Mouse (Mus musculus) forebrain, embryonic 14.5 days (tissue): ENCODE results near the gene Birc7. TPM values are rescaled to one million over a fixed set of nuclear protein-coding genes. Genes with fewer than 3 reads are reported as not detected.

Experiments
- ATAC-seq: fragments of 200-750 bp; cut with Nextera tagmentation; 2 replicates; pipeline ENCODE4 v1.8.0; 2017; ENCODE audit warnings: mild to moderate bottlenecking, moderate library complexity
- DNase-seq: peaks from one replicate; pipeline ENCODE4 v3.0.0-alpha.2; 2015; ENCODE audit warnings: low spot score
- H3K27ac ChIP-seq: fragments of 300-500 bp; sonication (generic); 2 replicates; pipeline ENCODE4 v1.5.1; 2014; ENCODE audit warnings: low read depth, mild to moderate bottlenecking, control low read depth, low read length, moderate library complexity
- H3K27me3 ChIP-seq: fragments of 300-500 bp; sonication (generic); replicated peaks from 2 replicates; pipeline ENCODE4 v1.6.1; 2014; ENCODE audit warnings: low read length, control low read depth, mixed read lengths; ENCODE audit not compliant: control insufficient read depth, insufficient read depth
- H3K36me3 ChIP-seq: fragments of 300-500 bp; sonication (generic); 2 replicates; pipeline ENCODE4 v1.6.1; 2014; ENCODE audit warnings: low read length, control low read depth; ENCODE audit not compliant: control insufficient read depth, insufficient read depth
- H3K4me1 ChIP-seq: fragments of 300-500 bp; sonication (generic); 2 replicates; pipeline ENCODE4 v1.6.1; 2014; ENCODE audit warnings: antibody characterized with exemption, low read length, control low read depth; ENCODE audit not compliant: control insufficient read depth, insufficient read depth
- H3K4me2 ChIP-seq: fragments of 300-500 bp; sonication (generic); 2 replicates; pipeline ENCODE4 v1.6.1; 2014; ENCODE audit warnings: mild to moderate bottlenecking, control low read depth, low read length
- H3K4me3 ChIP-seq: fragments of 300-500 bp; sonication (generic); 2 replicates; pipeline ENCODE4 v1.5.1; 2014; ENCODE audit warnings: low read depth, low read length, control low read depth
- H3K9ac ChIP-seq: fragments of 300-500 bp; sonication (generic); 2 replicates; pipeline ENCODE4 v1.6.1; 2014; ENCODE audit warnings: mild to moderate bottlenecking, low read length, control low read depth, moderate library complexity
- H3K9me3 ChIP-seq: fragments of 300-500 bp; sonication (generic); replicated peaks from 2 replicates; pipeline ENCODE4 v1.6.1; 2016; ENCODE audit warnings: low read length, control low read depth, mixed read lengths; ENCODE audit not compliant: control insufficient read depth
- WGBS: fragments of 180-500 bp; shearing (Covaris S2); extraction: QIAGEN DNeasy Blood & Tissue Kit; methylation state at CpG from one replicate; pipeline ENCODE4 v1.1.7; 2014; 5-methylcytosine and 5-hydroxymethylcytosine counted together
- polyA plus RNA-seq: library from polyadenylated mRNA; unstranded; fragments of >200 nt; fragmentation: Nextera tagmentation; extraction: Ambion mirVana; gene quantifications from 2 replicates; pipeline ENCODE4 v1.2.1, GENCODE M21; 2014

Birc7 gene
- polyA plus RNA-seq, 1 experiment from 2014 or later: not detected

DNA sequence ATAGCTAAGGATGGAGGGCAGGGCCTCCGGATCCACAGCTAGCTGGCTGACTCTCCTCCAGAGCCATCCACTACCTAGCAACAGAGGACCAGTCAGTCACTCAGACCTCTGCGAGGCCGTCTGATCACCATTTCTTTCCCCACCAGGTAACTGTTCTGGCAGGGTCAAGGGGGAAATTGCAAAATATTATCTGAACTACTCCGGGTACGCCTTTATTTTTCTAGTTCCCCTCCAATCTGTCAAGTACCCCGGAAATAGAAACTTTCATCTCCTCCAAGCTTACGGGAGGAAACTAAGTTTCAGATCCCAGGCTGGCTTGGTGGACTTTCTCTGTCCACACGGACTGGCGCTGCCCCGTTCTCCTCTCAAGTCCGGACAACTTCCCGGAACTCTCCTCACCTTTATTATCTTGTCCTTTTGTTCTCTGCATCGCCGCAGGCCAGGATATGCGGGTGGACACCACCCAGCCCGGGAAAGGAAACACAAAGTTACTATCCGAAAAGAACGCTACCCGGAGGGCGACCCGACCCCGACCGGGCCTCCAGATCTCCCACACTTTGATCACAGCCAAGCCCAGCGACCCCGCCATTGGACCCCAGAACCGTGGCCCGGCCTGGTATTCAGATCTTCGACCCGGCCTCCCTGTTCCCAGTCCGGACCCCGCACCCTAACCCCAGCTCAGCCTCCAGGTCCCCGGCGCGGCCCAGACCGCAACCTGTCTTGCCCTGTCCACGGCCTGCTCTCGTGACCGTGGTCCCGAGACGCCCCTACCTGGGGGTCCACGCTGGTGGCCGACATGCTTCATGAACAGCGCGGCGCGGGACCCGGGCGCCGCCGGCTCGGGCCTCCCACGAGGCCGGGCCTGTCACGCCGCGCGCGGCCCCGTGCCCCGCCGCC lies 8.7 kb upstream of the Birc7 start:
- H3K4me1 ChIP-seq: peaks cover 8% of the 10 kb centered on the region
- ATAC-seq (peak; percentile 75), DNase-seq (no peak)
- no peaks in the 10 kb centered on the region for H3K27me3 ChIP-seq
- peak overlapping the region; percentile 48; the same call in 1 of the 2 replicates for H3K27ac ChIP-seq
- no peaks in the 10 kb centered on the region for H3K9me3 ChIP-seq
- peaks cover 36% of the 10 kb centered on the region for H3K36me3 ChIP-seq
- peak overlapping the region; percentile 91 for H3K4me2 ChIP-seq
- H3K9ac ChIP-seq: peak overlapping the region; percentile 97
- 1% methylated on average over 57 of the region's 61 CpGs for WGBS
- peak overlapping the region; percentile 100 for H3K4me3 ChIP-seq

DNA sequence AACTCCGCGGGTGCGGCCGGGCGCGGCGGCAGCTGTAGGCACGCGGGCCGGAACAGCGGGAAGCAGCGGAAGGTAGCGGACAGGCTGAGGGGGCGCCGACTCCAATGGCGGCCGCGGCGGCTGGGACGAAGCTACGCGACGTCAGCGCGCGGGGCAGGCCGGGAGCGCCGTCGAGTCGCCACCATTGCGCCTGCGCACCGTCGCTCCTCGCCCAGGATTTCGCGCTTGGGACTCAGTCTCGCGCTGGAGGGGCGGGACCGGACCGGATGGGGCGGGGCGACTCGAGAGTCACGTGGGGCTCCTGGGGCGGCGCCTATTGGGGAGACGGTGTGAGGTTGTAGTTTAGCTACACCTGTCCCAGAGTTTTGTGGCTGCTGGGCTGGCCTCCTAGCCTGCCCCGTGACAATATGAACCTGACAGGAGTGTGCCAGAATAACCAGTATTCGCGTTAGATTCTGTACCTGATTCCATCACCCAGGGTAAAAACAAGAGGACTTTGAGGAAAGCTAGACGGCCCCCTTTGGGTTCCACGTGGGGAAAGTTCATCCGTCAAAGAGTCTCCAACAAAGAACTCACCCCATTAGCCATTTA lies 7.9 kb upstream of the Birc7 start, which contains the start of gene Ythdf1:
Gene Ythdf1 (minus strand): TSS at position 140 of the 591 bp plus-strand sequence.
- Histone ChIP-seq H3K4me3 (peak within 1 kb of the TSS; percentile 100), H3K4me2 (peak within 1 kb of the TSS; percentile 91), H3K27ac (peak within 1 kb of the TSS; percentile 48; the same call in 1 of the 2 replicates), H3K4me1 (peaks cover 8% of the 10 kb centered on the region), H3K36me3 (peaks cover 29% of the 10 kb centered on the region), H3K9me3 (no peaks in the 10 kb centered on the region), H3K27me3 (no peaks in the 10 kb centered on the region), H3K9ac (peak within 1 kb of the TSS; percentile 97)
- peak; percentile 98 for DNase-seq
- WGBS: under 1% methylated on average over 55 of the region's 56 CpGs
- ATAC-seq: peak; percentile 96

DNA sequence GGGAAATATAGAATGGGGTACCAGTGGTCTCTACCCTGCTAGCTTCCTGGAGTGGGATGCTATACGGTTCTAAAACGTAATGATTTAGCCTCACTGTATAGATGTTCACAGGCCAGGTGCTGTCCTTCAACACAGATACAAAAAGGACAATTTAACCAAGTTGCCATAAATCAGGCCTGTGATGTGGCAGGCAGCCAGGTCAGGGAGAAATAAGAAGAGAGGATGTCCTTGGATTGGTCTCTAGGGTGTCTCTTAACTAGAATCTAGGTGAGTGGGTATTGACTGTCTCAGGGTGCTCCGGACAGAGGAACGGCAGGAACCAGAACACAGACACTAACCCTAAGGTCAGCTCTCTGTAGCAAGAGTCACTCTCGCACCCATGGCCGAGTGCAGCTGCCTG lies 6.1 kb upstream of the Birc7 start:
- Histone ChIP-seq H3K4me1 (peaks cover 8% of the 10 kb centered on the region), H3K36me3 (peaks cover 11% of the 10 kb centered on the region), H3K4me2 (no peak overlapping the region), H3K27me3 (no peaks in the 10 kb centered on the region), H3K27ac (no peak overlapping the region), H3K9ac (no peak overlapping the region), H3K4me3 (no peak overlapping the region), H3K9me3 (no peaks in the 10 kb centered on the region)
- ATAC-seq: no peak
- no peak for DNase-seq
- WGBS: 88% methylated on average over 6 of the region's 6 CpGs

DNA sequence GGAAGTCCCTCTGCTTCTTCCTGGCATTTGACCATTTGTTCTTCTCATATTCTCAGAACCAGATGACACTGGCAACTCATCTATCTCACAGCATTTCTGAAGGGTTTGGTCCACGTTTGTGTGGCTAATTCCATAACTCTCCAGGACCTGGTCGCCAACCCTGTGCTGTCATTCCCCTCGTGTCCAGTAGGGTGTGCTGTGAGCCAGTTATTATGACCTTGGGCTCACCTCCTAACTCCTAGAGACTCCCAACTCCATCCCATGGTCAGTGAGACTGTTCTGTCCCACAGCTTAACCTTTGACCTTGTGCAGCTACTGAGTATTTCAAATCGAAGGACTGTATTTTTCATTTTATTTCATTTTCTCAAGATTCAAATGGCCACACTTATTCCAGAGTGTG lies 3.6 kb upstream of the Birc7 start:
- no peak for ATAC-seq
- H3K9me3 ChIP-seq: no peaks in the 10 kb centered on the region
- peak; percentile 78 for DNase-seq
- no peak overlapping the region for H3K4me3 ChIP-seq
- H3K4me1 ChIP-seq: no peaks in the 10 kb centered on the region
- no peaks in the 10 kb centered on the region for H3K36me3 ChIP-seq
- no peak overlapping the region for H3K4me2 ChIP-seq
- no peak overlapping the region for H3K27ac ChIP-seq
- H3K27me3 ChIP-seq: no peaks in the 10 kb centered on the region
- WGBS: 8% methylated on average over 4 of the region's 4 CpGs
- H3K9ac ChIP-seq: no peak overlapping the region

DNA sequence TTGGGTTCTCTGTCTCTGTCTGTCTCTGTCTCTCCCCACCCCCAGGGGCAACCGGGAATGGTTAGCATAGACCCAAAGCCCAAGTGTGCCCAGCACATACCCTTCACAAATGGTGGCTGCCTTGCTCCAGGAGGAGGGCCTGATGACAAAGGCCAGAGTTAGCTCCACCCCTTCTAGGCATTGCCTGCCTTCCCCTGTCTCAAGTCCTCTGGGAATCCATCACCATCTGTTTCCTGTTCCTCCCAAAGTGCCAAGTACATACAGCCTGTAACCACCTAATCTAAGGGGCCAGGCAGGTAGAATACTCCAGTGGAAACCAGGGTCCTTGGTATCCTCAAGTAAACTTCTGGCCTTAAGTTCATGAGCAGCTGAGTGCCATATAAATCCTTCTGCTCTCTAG lies 3.6 kb downstream of the Birc7 start:
- H3K4me1 ChIP-seq: no peaks in the 10 kb centered on the region
- no peak overlapping the region for H3K4me2 ChIP-seq
- no peaks in the 10 kb centered on the region for H3K36me3 ChIP-seq
- ATAC-seq (no peak), DNase-seq (no peak)
- no peaks in the 10 kb centered on the region for H3K9me3 ChIP-seq
- H3K9ac ChIP-seq: no peak overlapping the region
- no peak overlapping the region for H3K4me3 ChIP-seq
- no peaks in the 10 kb centered on the region for H3K27me3 ChIP-seq
- WGBS: 76% methylated on average over 1 of the region's 1 CpGs
- no peak overlapping the region for H3K27ac ChIP-seq

DNA sequence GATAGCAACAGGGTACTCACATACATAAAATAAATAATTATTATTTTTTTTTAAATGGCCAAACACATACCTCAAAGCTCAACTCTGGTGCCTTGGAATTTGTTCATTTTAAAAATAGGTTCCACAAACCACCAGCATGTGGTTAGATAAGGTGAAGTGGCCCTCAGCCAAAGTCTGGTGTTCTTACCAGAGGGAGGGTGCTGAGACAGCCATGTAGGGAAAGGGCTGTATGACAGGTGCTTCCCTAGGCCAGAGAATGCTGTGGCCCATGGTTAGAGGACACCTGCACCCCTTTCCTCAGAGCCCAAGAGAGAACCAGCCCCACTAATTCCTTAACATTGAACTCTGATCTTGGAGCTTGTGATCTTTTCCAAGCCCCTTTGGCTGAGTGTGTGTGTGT lies 11.4 kb downstream of the Birc7 start:
- H3K27ac ChIP-seq: no peak overlapping the region
- no peak overlapping the region for H3K4me2 ChIP-seq
- H3K36me3 ChIP-seq: peaks cover 6% of the 10 kb centered on the region; the same call in 1 of the 2 replicates
- H3K4me1 ChIP-seq: no peaks in the 10 kb centered on the region
- ATAC-seq (no peak), DNase-seq (no peak)
- no peak overlapping the region for H3K4me3 ChIP-seq
- H3K9ac ChIP-seq: no peak overlapping the region
- no peaks in the 10 kb centered on the region for H3K27me3 ChIP-seq
- no peaks in the 10 kb centered on the region for H3K9me3 ChIP-seq

DNA sequence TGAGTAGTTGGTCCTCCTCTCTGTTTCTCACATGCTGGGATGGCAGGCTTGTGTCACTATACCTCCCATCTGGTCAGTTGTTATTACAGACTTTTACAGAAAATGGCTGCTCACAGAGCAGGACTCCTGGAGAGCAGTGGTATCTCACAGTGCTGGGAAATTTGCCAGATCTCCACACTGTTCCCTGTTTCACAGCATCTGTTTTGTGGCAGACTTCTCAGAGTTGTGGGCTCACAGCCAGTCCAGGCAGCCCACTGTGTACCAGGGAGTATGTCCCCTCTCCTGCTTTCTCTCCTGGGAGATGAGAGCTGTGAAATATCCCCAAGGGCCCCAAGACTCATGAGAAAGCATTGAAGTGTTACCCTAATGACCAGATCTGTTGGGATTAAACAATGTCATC lies 13.0 kb downstream of the Birc7 start:
- no peaks in the 10 kb centered on the region for H3K9me3 ChIP-seq
- no peaks in the 10 kb centered on the region for H3K27me3 ChIP-seq
- DNase-seq (peak; percentile 81), ATAC-seq (peak; percentile 80)
- no peak overlapping the region for H3K9ac ChIP-seq
- no peaks in the 10 kb centered on the region for H3K4me1 ChIP-seq
- no peak overlapping the region for H3K4me2 ChIP-seq
- H3K36me3 ChIP-seq: peaks cover 6% of the 10 kb centered on the region; the same call in 1 of the 2 replicates
- H3K27ac ChIP-seq: 0 out of 2 replicates have a peak overlapping the region, but pooled peaks have one; percentile 11
- no peak overlapping the region for H3K4me3 ChIP-seq

DNA sequence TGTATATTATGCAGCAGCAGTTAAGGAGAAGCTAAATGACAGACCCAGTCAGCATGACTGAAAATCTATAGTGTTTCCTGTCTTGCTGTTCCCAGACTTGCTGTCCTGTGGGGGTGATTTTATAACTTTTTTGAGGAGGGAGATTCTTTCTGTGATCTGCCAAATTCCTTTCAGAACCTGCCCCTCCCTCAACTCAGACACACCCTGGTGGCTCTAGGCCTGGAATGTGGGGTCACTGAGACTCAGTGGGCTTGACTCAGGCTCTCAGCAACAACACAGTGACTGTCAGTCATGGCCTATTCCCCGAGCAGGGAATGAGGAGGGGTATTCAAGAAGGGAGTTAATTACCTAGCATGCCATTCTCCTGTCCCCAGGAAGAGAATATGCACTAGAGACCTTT lies 21.1 kb downstream of the Birc7 start:
- ATAC-seq: no peak
- H3K9ac ChIP-seq: no peak overlapping the region

DNA sequence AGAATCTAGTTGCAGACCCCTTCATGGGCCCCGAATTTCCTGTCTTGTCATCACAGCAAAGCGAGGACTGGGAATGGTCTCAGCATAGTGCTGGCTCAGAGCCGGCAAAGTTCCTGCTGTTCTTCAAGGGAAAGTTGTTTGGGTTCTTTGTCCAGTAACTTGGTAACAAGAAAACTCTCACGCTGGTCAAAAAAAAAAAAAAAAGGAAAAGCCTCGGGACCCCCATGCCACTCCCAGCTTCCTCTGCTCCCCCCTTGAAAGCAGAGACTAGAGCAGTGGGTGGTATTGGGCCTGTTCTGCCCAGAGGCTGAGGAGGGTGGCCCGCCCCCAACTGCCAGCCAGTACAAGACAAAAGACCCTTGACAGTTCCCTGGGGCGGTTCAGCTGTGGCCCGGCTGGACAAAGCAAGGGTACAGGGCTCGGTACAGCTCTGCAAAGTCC lies 23.9 kb downstream of the Birc7 start:
- Histone ChIP-seq H3K4me1 (peaks cover 23% of the 10 kb centered on the region), H3K27me3 (no peaks in the 10 kb centered on the region), H3K4me2 (peak overlapping the region; percentile 76), H3K36me3 (no peaks in the 10 kb centered on the region), H3K9ac (peak overlapping the region; percentile 32; the same call in 1 of the 2 replicates), H3K27ac (peak overlapping the region; percentile 88), H3K4me3 (peak overlapping the region; percentile 65), H3K9me3 (no peaks in the 10 kb centered on the region)
- 2% methylated on average over 9 of the region's 9 CpGs for WGBS
- peak; percentile 77 for DNase-seq
- ATAC-seq: peak; percentile 51

More for the DNA sequence above, 21.1 kb downstream of the Birc7 start:
- no peaks in the 10 kb centered on the region for H3K9me3 ChIP-seq
- no peak overlapping the region for H3K4me2 ChIP-seq
- H3K36me3 ChIP-seq: no peaks in the 10 kb centered on the region
- DNase-seq: no peak
- peaks cover 23% of the 10 kb centered on the region for H3K4me1 ChIP-seq
- H3K4me3 ChIP-seq: no peak overlapping the region
- H3K27ac ChIP-seq: no peak overlapping the region
- no peaks in the 10 kb centered on the region for H3K27me3 ChIP-seq
- WGBS: 17% methylated on average over 1 of the region's 1 CpGs
